Mouse (Mus musculus) erythroid progenitor cell, adult 5-6 weeks (primary cell): Measurements from ENCODE around the gene Dmwd. TPM values are rescaled to one million over a fixed set of nuclear protein-coding genes. Genes with fewer than 3 reads are reported as not detected.
"Not testable (repeated sequence)": the region's sequence is repeated elsewhere in the genome, so short reads cannot be mapped to it uniquely, and the experiment has no call there.

Experiments
- ATAC-seq: replicated peaks from 2 replicates; pipeline ENCODE4 v1.8.0; 2016; ENCODE audit warnings: moderate number of reproducible peaks, mild to moderate bottlenecking, moderate TSS enrichment, inconsistent platforms; ENCODE audit not compliant: poor library complexity, low FRiP score, severe bottlenecking
- total RNA-seq, 2 experiments: library from RNA; stranded (forward) in 1 of 2; stranded (reverse) in 1 of 2; fragments of 150-400 nt in 1 of 2; fragments of 186-747, 209-891 nt in 1 of 2; gene quantifications; 2 replicates each; pipeline versions ENCODE4 v1.2.3 to v1.2.4; 2015 to 2017; ENCODE audit warnings: low replicate concordance in 2 of 2

Dmwd gene
- total RNA-seq, 2 experiments from 2014 or later: 13.1 to 33.1 TPM

DNA sequence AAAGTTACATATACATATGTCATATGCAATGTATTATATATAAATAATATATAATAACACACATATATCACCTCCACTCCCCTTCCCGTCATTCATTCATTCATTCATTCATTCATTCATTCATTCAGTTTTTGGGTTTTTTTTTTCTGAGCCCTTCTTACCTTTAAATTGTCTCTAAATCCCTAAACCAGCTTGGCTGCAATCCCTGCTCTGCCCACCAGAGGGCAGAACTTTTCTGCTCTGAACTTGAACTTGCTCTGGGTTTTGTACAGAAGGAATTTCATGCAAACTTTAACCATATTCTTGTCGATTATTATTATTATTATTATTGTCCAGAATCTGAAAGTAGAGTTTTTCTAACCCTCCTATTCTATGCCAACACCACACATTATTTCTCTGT lies 7.3 kb upstream of the Dmwd start:
- ATAC-seq: no peak

DNA sequence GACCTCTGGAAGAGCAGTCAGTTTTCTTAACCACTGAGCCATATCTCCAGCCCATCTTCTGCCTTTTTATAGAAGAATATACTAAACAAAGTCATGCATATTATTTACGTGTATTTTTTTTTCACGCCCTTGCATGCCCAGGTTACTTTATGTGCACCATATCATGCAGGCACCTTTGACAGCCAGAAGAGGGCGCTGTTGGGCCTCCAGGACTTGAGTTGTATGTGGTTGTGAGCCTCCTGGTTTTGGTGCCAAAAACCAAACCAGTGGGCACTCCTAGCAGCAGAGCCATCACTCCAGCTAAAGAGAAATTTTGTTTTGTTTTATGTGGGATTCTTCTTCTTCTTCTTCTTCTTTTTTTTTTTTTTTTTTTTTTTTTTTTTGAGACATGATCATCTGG lies 6.5 kb upstream of the Dmwd start:
- no peak for ATAC-seq

DNA sequence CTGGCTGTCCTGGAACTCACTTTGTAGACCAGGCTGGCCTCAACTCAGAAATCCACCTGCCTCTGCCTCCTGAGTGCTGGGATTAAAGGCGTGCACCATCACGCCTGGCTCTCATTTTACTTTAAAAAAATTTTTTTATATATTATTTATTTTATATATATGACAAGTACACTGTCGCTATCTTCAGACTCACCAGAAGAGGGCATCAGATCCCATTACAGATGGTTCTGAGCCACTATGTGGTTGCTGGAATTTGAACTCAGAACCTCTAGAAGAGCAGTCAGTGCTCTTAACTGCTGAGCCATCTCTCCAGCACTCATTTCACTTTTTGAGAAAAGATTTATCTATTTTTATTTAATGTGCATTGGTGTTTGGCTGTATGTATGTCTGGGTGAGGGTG lies 5.0 kb upstream of the Dmwd start:
- ATAC-seq: not testable (repeated sequence)

DNA sequence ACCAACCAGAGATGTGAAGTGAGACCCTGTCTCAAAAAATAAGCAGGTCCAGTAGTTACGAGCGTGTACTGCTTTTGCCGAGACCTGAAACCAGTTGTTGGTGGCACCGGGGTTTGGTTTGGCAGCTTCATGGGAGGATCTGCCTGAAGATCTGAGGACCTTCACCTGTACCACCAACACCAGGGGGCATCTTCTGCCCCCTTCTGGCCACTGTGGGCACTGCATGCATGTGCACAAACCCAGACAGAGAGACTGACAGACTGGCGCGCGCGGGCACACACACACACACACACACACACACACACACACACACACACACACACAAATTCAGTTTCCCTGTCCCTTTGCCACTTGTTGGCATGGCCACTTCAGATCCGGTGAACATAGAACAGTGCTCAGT lies 2.5 kb upstream of the Dmwd start:
- ATAC-seq: no peak

DNA sequence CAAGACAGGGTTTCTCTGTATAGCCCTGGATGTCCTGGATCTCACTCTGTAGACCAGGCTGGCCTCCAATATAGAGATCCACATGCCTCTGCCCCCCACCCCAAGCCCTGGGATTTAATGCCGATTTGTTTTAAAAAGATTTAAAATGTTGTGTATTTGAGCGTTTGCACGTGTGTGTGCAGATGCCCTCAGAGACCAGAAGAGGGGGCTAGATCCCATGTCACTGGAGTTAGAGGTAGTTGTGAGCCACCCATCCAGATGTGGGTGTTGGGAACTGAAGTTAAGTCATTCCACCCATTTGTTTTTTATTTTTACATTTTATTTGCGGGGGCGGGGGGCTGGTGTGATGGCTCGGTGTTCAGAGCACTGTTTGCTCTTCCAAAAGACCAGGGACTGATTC lies 1.5 kb upstream of the Dmwd start:
- no peak for ATAC-seq

DNA sequence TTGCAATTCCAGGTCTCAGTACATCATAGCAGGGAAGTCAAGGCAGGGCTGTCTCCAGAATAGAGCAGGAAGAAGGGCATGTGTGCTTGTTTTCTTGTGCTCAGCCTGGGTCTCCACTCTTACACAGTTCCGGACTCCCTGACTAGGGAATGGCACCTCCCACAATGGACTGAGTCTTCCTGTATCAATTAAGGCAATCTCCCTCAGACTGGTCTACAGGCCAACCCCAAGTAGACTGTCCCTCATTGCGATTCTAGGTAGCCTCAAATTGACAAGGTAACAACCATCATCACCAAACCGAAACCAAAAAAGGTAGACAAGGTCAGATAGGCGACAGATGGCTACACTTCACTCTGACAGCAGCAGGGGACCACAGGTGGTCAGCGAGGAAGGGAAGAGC lies 796 bp upstream of the Dmwd start:
- ATAC-seq: no peak

DNA sequence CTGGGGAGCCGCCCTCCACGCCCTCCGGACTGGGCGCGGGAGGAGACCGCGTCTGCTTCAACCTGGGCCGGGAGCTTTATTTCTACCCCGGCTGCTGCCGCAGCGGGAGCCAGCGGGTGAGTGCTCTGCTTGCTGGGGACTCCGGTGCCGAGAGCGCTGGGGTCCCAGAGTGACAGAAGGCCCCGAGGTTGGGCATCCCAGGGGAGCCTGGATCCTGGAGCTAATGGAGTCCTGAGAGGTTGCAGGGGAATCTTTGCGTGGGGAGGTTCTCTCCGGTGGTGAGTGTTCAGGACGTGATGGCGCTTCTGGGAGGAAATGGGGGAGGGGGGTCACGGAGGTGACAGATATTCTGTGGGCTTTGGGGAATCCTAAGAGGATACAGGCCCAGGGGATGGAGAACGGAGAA lies 562 bp downstream of the Dmwd start:
- peak; percentile 65 for ATAC-seq

DNA sequence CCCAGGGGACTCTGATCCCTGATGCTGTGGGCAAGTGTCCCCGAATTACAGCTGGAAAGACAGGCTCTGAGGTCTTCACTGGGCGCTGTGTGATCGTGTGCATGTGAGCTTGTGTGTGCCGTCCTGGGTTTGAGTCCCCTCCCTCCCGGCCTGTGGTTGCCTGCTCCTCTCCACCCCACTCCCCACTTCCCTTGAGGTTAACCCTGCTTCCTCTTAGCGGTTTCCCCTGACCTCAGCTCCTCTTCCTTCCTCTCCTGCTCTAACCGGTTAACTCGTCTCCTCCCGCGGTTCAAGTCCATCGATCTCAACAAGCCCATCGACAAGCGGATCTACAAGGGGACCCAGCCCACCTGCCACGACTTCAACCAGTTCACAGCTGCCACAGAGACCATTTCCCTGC lies 1.7 kb downstream of the Dmwd start:
- no peak for ATAC-seq

DNA sequence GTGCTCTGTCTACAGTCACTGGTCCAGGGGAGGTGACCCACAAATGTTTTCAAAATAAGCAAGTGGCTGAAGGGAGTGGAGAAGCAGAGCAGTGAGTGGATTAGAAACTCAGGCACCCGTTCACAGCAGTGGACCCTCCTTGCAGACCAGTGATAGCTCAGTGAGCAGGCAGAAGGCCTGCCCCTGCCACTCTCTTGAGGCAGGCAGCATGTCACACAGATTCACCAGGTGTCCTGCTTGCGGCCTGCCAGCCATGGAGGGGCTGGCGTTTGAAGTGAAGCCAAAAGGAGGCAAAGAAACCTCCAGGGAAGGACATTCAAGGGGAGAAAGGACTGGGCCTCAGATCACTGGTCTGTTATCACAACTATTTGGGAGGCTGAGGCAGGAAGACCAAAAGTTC lies 2.7 kb downstream of the Dmwd start:
- ATAC-seq: no peak

DNA sequence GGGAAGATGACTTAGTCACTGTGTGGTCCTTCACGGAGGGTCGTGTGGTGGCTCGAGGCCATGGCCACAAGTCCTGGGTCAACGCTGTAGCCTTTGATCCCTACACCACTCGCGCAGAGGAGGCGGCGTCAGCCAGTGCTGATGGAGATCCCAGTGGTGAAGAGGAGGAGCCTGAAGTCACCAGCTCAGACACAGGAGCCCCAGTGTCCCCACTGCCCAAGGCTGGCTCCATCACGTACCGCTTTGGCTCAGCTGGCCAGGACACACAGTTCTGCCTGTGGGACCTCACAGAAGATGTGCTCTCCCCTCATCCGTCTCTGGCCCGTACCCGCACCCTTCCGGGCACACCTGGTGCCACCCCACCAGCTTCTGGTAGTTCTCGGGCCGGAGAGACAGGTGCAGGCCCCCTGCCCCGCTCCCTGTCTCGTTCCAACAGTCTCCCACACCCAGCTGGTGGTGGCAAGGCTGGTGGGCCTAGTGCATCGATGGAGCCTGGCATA lies 4.5 kb downstream of the Dmwd start:
- ATAC-seq: no peak

DNA sequence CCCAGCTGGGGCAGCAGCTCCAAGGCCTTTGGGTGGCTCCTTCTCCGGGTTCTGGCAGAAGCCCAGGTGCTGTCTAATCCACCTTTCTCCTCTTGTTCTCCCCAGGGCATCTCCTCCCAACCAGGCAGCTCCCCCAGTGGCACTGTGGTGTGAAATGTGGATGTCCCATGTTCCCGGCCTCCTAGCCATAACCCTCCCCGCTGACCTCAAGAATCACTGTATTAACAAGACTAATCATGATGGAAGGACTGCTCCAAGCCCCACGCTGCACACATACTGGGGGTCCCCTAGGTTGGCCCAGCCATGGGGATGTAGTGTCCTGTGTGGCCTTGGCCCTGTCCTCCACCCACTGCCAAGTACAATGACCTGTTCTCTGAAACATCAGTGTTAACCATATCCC lies 6.1 kb downstream of the Dmwd start:
- no peak for ATAC-seq

DNA sequence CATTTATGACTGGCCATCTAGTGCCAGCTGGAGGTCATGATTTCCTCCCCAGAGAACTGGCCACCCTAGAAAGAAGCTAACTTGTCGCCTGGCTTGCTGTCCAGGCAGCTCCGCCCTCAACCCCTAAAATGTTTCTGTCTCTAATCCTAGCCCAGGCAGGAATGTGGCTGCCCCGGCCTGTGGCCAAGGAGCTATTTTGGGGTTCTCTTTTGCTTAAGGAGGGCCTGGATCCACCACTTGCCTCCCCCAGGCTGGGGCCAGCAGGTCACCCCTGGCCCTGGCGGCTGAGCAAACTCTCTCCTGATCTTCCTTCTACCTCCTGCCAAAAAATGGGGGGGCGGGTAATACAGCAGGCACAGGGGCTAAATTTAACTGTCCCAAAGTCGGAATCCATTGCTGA lies 7.1 kb downstream of the Dmwd start:
- no peak for ATAC-seq

DNA sequence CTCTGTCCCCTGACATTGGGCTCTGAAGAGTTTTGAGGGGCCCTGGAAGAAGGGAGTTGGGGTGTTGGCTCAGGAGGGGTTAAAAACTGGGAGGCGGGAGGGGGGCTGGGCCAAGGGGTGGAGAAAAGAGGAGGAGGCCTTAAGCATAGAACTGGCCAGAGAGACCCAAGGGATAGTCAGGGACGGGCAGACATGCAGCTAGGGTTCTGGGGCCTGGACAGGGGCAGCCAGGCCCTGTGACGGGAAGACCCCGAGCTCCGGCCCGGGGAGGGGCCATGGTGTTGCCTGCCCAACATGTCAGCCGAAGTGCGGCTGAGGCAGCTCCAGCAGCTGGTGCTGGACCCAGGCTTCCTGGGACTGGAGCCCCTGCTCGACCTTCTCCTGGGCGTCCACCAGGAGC lies 7.7 kb downstream of the Dmwd start, which contains the start of gene Dmpk:
Gene Dmpk, plus strand, starts transcription at position 149 of the 400 bp plus-strand sequence.
- ATAC-seq: no peak

DNA sequence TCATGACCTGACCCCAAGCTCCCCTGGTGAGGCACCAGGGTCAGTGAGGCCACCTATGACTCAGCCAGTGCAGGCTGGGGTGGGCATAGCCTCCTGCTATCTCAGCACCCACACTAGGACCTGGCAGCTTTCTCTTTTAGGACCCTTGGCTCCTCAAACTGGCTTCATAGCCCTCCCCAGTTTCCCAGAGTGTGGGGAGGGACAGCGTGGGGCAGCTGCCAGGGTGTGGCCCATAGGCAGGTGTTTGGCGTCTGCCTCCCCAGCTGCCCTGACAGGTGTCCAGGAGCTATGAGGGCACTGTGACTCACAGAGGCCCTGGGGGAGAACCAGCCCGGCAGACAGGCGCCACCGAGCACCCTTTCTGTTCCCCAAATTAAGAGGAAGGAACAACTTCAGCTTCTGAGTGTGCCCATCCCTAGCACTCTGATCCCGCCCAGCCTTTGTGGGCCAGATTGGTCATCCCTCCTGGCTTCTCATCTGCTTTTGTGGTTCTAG lies 8.3 kb downstream of the Dmwd start:
- no peak for ATAC-seq

DNA sequence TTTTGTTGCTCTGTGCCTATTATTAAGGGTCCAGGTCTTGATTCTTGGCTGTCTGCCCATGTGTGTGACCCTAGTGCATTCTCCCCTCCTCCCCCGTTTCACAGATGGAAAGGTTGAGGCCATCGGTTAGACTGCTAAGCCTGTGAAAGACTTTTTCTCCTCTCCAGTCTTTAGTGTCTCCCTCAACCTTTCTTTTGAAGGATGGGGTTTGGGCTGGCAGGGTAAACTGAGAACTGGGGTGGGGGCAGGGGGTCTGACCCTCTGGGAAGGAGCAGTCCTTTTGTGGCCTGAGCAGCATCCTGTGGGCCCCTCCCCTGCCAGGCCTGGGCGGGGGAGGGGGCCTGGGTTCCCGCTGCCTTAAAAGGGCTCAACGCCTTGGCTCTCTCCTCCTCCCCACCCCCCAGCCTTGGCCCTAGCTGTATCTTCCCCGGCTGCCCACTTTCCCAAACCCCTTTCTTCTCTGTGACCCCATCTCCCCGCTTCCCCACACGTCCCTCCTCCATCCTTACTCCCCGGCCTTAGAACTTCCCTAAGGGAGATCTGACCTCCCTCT lies 9.0 kb downstream of the Dmwd start:
- no peak for ATAC-seq

DNA sequence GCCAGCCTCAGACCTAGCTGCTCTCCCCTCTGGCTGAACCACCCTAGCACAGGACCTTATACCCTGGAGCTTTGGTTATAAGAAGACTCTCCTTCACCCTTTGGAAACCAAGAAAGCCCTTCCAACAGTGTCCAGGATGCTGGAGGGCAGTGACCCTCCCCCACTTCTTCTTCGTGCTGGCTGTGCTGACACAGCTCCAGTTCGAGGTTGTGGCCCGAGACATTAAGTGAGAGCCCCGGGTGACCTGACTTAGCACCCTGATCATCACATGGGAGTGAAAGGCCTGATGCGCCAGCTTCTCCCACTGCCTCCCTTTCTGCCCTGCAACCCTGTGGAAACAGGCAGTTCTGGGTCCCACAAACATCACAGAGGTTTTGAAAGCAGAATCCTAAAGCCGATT lies 9.5 kb downstream of the Dmwd start:
- no peak for ATAC-seq

DNA sequence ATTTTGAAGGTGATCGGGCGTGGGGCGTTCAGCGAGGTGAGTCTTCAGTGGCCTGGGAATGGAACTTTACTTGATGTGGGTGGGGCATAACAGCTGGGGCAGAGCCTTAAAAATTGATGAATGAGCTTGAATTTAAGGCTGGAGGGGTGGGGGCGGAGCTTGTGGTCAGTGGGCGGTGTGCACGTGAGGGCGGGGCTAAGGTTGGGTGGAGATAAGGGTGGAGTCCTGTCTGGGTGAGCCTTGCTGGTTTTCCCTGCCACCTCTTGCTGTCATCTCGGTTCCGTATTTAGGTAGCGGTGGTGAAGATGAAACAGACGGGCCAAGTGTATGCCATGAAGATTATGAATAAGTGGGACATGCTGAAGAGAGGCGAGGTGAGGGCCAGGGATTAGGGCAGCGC lies 10.0 kb downstream of the Dmwd start:
- peak; percentile 84 for ATAC-seq

DNA sequence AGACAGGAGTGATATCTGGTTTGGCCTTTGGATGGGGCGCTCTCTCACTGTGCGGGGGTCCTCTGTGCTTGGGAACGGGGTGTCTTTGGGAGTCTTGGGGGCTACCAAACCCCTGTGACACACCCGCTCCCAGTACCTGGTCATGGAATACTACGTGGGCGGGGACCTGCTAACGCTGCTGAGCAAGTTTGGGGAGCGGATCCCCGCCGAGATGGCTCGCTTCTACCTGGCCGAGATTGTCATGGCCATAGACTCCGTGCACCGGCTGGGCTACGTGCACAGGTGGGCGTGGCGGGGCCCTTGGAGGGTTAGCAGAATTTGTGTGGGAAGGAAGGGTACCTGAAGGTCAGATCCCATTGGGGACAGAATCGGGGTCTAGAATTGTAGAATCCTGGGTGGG lies 10.7 kb downstream of the Dmwd start:
- ATAC-seq: no peak

DNA sequence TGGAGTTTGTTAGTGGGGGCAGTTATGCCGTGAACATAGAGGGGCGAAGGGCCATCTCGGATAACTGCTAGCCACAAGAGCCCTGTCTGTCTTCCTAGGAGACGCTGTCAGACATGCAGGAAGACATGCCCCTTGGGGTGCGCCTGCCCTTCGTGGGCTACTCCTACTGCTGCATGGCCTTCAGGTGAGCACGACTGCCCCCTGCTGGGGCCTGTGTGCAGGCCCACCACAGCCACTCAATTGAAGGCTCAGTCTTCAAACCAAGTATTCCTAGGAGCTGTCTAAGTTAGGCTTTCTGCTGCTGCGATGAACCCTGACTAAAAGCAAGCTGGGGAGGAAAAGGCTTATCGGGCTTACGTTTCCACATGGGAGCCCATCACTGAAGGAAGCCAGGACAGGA lies 12.8 kb downstream of the Dmwd start:
- ATAC-seq: peak; percentile 42

DNA sequence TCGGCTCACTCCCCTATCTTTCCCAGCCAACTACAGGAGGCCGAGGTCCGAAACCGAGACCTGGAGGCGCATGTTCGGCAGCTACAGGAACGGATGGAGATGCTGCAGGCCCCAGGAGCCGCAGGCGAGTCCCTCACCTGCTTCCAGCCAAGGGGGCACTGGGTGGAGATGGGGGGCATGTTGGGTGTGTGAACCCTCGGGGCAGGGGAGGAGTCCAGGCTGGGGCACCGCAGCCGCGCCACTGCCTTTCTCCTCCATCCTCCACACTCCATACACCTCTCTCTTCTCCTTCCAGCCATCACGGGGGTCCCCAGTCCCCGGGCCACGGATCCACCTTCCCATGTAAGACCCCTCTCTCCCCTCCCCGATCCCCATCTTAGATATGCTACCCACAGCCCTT lies 15.9 kb downstream of the Dmwd start:
- ATAC-seq: no peak

DNA sequence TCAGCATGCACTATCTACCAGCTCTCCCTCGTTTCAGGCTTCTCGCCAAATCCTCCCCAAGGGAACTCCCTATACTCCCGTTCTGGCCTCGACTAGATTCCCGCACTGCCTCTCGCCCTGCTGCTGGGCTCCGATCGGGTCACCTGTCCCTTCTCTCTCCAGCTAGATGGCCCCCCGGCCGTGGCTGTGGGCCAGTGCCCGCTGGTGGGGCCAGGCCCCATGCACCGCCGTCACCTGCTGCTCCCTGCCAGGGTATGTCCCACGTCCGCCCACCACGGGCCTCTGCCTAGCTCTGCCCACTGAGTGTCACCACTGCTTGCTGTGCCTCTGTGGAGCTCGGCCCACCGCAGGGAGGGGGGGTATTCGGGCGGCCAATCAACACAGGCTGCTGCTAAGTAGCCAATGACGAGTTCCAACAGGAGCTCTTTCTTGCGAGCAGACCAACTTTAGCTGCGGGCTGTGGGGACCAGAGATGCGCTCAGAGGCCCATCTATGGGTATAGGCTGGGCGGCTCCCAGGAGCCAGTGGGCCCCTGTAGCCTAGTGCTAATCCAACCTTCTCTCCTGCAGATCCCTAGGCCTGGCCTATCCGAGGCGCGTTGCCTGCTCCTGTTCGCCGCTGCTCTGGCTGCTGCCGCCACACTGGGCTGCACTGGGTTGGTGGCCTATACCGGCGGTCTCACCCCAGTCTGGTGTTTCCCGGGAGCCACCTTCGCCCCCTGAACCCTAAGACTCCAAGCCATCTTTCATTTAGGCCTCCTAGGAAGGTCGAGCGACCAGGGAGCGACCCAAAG lies 16.6 kb downstream of the Dmwd start:
- ATAC-seq: no peak

DNA sequence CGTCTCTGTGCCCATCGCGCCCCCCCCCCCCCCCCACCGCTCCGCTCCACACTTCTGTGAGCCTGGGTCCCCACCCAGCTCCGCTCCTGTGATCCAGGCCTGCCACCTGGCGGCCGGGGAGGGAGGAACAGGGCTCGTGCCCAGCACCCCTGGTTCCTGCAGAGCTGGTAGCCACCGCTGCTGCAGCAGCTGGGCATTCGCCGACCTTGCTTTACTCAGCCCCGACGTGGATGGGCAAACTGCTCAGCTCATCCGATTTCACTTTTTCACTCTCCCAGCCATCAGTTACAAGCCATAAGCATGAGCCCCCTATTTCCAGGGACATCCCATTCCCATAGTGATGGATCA lies 17.1 kb downstream of the Dmwd start:
- peak; percentile 77 for ATAC-seq
